Mouse (Mus musculus) heart, adult 8-10 months (tissue): ENCODE data around the gene Vrk2. TPM values are rescaled to one million over a fixed set of nuclear protein-coding genes. Genes with fewer than 3 reads are reported as not detected.

Experiments used
- total RNA-seq, 4 experiments: library from RNA; stranded (reverse); gene quantifications; 2 replicates each; pipeline ENCODE4 v1.2.4; 2022

Gene Vrk2
- total RNA-seq, 4 experiments from 2014 or later = 4.6 to 8.0 (median 5.7) TPM

Other genes with a start within 250 kb of the Vrk2 start
- 1 to 10 TPM; 7.2 to 9.2 (median 8.0) TPM for gene Fancl, start 207.9 kb downstream of the Vrk2 start, total RNA-seq
- gene Gm6899, start 758 bp downstream of the Vrk2 start, total RNA-seq = not detected